Mouse (Mus musculus) bone marrow, adult 2 months (tissue): ENCODE data around the gene Rab5if.
"Not testable (repeated sequence)": the region's sequence is repeated elsewhere in the genome, so short reads cannot be mapped to it uniquely, and the experiment has no call there.

Experiments used
- CTCF ChIP-seq: fragments of 200-500 bp; IDR thresholded peaks from 2 replicates; pipeline ENCODE4 v1.5.1; 2011; ENCODE audit warnings: low read length, control low read depth; ENCODE audit not compliant: control insufficient read depth, insufficient read depth
- POLR2A ChIP-seq: fragments of 200-500 bp; IDR thresholded peaks from 2 replicates; pipeline ENCODE4 v1.6.1; 2011; ENCODE audit warnings: low read depth, mild to moderate bottlenecking, control low read depth, low read length, borderline replicate concordance; ENCODE audit not compliant: control insufficient read depth

DNA sequence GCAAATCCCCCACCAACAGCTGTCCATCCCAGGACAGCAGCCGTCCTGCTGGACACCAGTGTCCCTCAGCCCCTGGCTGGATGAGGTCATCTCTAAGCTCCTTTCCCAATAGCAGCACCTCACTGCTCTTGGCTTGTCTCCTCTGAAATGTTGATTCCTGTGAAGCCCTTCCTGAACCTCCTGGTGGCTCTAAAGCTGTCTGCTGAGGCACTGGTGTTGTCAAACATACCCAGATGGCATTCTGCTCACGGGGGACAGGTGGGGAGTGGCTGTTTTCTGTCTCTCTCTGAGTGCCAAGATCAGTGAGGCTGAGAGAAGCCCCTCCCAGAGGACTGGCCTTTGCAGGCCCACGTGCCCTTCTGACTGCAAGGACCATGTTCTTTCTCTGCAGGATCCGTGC is 43.0 kb downstream of the Rab5if start:
- not testable (repeated sequence) for TF ChIP-seq CTCF, POLR2A
